Mouse (Mus musculus) hindbrain, embryonic 11.5 days (tissue): Measurements from ENCODE around the gene Gm5725. TPM values are rescaled to one million over a fixed set of nuclear protein-coding genes. Genes with fewer than 3 reads are reported as not detected.
"Not testable (repeated sequence)": the region's sequence is repeated elsewhere in the genome, so short reads cannot be mapped to it uniquely, and the experiment has no call there.

Experiments used
- ATAC-seq: fragments of 200-750 bp; cut with Nextera tagmentation; 2 replicates; pipeline ENCODE4 v1.8.0; 2017; ENCODE audit warnings: mild to moderate bottlenecking, moderate TSS enrichment, moderate library complexity; ENCODE audit not compliant: low FRiP score
- DNase-seq: peaks from one replicate; pipeline ENCODE4 v3.0.0-alpha.2; 2015; ENCODE audit warnings: low spot score
- H3K27ac ChIP-seq: fragments of 300-500 bp; sonication (generic); 2 replicates; pipeline ENCODE4 v1.5.1; 2014; ENCODE audit warnings: mild to moderate bottlenecking, low read depth, low read length
- H3K27me3 ChIP-seq: fragments of 300-500 bp; sonication (generic); 2 replicates; pipeline ENCODE4 v1.6.1; 2014; ENCODE audit warnings: mild to moderate bottlenecking, low read length, moderate library complexity, mixed read lengths; ENCODE audit not compliant: control insufficient read depth, insufficient read depth
- H3K36me3 ChIP-seq: fragments of 300-500 bp; sonication (generic); 2 replicates; pipeline ENCODE4 v1.6.1; 2014; ENCODE audit warnings: mild to moderate bottlenecking, low read length, moderate library complexity, mixed read lengths; ENCODE audit not compliant: control insufficient read depth, insufficient read depth
- H3K4me1 ChIP-seq: fragments of 300-500 bp; sonication (generic); replicated peaks from 2 replicates; pipeline ENCODE4 v1.6.1; 2014; ENCODE audit warnings: low read length, mixed read lengths; ENCODE audit not compliant: control insufficient read depth, insufficient read depth
- H3K4me2 ChIP-seq: fragments of 300-500 bp; sonication (generic); replicated peaks from 2 replicates; pipeline ENCODE4 v1.6.1; 2014; ENCODE audit warnings: mild to moderate bottlenecking, low read depth, low read length
- H3K4me3 ChIP-seq: fragments of 300-500 bp; sonication (generic); 2 replicates; pipeline ENCODE4 v1.5.1; 2014; ENCODE audit warnings: low read depth, low read length
- H3K9ac ChIP-seq: fragments of 300-500 bp; sonication (generic); 2 replicates; pipeline ENCODE4 v1.6.1; 2014; ENCODE audit warnings: low read depth, low read length
- H3K9me3 ChIP-seq: fragments of 300-500 bp; sonication (generic); 2 replicates; pipeline ENCODE4 v1.6.1; 2016; ENCODE audit warnings: low read length; ENCODE audit not compliant: control insufficient read depth
- WGBS: fragments of 180-500 bp; shearing (Covaris S2); extraction: QIAGEN DNeasy Blood & Tissue Kit; methylation state at CpG from one replicate; pipeline ENCODE4 v1.1.7; 2014; 5-methylcytosine and 5-hydroxymethylcytosine counted together
- polyA plus RNA-seq: library from polyadenylated mRNA; unstranded; fragments of >200 nt; fragmentation: Nextera tagmentation; extraction: Ambion mirVana; gene quantifications from 2 replicates; pipeline ENCODE4 v1.2.1, GENCODE M21; 2014

Gm5725 gene
- polyA plus RNA-seq: not detected in 2 replicates

DNA sequence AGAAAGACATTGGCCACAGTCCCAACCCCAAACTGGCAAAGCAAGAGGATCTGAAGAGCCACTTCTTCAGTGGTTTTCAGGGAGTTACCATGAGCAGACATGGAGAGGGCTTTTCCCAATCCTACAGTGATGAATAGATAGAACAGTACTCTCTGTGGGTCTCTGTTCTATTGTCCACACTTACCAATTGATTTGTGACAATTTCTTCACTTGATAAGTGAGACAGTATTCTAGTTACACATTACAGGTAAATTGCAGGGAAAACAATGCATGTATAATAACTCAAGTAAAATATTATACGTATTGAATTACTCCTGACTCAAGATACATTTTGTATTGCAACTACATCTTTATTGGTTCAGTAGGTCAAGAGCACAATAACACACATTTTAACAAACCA is at the start of gene Gm5725:
Gene Gm5725 (minus strand): TSS at position 101 of the 400 bp plus-strand sequence.
- not testable (repeated sequence) for ATAC-seq, H3K4me3 ChIP-seq, H3K9me3 ChIP-seq, H3K4me2 ChIP-seq, H3K27ac ChIP-seq, H3K4me1 ChIP-seq, H3K36me3 ChIP-seq, DNase-seq, H3K27me3 ChIP-seq, H3K9ac ChIP-seq
- WGBS: no CpG with 5 or more reads among the region's 1 CpGs

DNA sequence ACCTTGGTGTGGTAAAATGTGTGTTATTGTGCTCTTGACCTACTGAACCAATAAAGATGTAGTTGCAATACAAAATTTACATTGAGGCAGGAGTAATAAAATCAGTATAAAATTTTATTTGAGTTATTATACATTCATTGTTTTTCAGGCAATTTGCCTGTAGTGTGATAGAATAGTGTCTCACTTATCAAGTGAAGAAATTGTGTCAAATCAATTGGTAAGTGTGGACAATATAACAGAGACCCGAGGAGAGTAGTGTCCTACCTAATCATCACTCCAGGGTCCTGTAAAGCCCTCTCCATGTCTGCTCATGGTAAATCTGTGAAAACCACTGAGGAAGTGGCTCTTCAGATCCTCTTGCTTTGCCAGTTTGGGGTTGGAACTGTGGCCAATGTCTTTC is 12.0 kb downstream of the Gm5725 start, which contains the start of gene Vmn1r135:
Gene Vmn1r135 (plus strand): TSS at position 301 of the 400 bp plus-strand sequence.
- ATAC-seq, H3K27me3 ChIP-seq, H3K4me2 ChIP-seq, H3K9me3 ChIP-seq, H3K9ac ChIP-seq, DNase-seq, H3K4me1 ChIP-seq, H3K27ac ChIP-seq, H3K4me3 ChIP-seq, H3K36me3 ChIP-seq: not testable (repeated sequence)
- no CpG with 5 or more reads among the region's 1 CpGs for whole genome bisulfite sequencing

- not testable (repeated sequence) for H3K27ac ChIP-seq, H3K9ac ChIP-seq, H3K36me3 ChIP-seq, ATAC-seq, H3K27me3 ChIP-seq, H3K4me2 ChIP-seq, DNase-seq, H3K4me3 ChIP-seq, H3K4me1 ChIP-seq, H3K9me3 ChIP-seq
- no CpG with 5 or more reads among the region's 3 CpGs for WGBS
Measured at GRCm38 (mm10) chr7:21796628-21797027, 47.4 kb downstream of the Gm5725 start, which contains the start of gene Gm4177. Gene Gm4177 (minus strand): TSS chr7:21796728.

Other genes with a start within 250 kb of the Gm5725 start
- not detected in 2 replicates for gene Vmn1r132, start 230.2 kb downstream of the Gm5725 start, polyA plus RNA-seq
- not detected in 2 replicates for gene Gm4175, start 82.8 kb downstream of the Gm5725 start, polyA plus RNA-seq
- gene Gm4177, start 47.5 kb downstream of the Gm5725 start, polyA plus RNA-seq: not detected in 2 replicates
- gene Vmn1r135, start 11.9 kb downstream of the Gm5725 start, polyA plus RNA-seq: not detected in 2 replicates
- gene Gm5891, start 77.0 kb upstream of the Gm5725 start, polyA plus RNA-seq: not detected in 2 replicates
- not detected in 2 replicates for gene Vmn1r137, start 150.3 kb upstream of the Gm5725 start, polyA plus RNA-seq
- not detected in 2 replicates for gene Vmn1r138, start 184.6 kb upstream of the Gm5725 start, polyA plus RNA-seq
- not detected in 2 replicates for gene Gm6176, start 212.0 kb upstream of the Gm5725 start, polyA plus RNA-seq
- not detected in 2 replicates for gene Vmn1r139, start 224.8 kb upstream of the Gm5725 start, polyA plus RNA-seq